Mouse (Mus musculus) frontal cortex, adult 2 months (tissue): ENCODE measurements around the gene St6gal1. TPM values are rescaled to one million over a fixed set of nuclear protein-coding genes. Genes with fewer than 3 reads are reported as not detected.

ENCODE experiments used
- DNase-seq, 2 experiments: peaks; one replicate each; pipeline ENCODE4 v3.0.0; 2022; ENCODE audit warnings: low spot score in 1 of 2; ENCODE audit errors: extremely low spot score in 1 of 2
- polyA plus RNA-seq: library from polyadenylated mRNA; depleted of rRNA; stranded (reverse); fragments of >200 nt; gene quantifications from 2 replicates; pipeline ENCODE4 v1.2.3, GENCODE M21; 2012

St6gal1 gene
- polyA plus RNA-seq, 1 experiment: 19.8 TPM

- DNase-seq: no peak
Measured at GRCm38 (mm10) chr16:23249762-23250161, 25.2 kb downstream of the St6gal1 start.

GRCm38 (mm10) chr16:23250556-23251444, 26.3 kb downstream of the St6gal1 start:
- DNase-seq: no peak

- no peak for DNase-seq
Measured at GRCm38 (mm10) chr16:23251445-23251773, 26.9 kb downstream of the St6gal1 start.

GRCm38 (mm10) chr16:23253620-23254019, 29.1 kb downstream of the St6gal1 start:
- no peak for DNase-seq

- no peak for DNase-seq
Measured at GRCm38 (mm10) chr16:23254062-23254461, 29.5 kb downstream of the St6gal1 start.

- no peak for DNase-seq
Measured at GRCm38 (mm10) chr16:23256638-23257037, 32.1 kb downstream of the St6gal1 start.

GRCm38 (mm10) chr16:23258429-23258822, 33.9 kb downstream of the St6gal1 start:
- no peak for DNase-seq

- no peak for DNase-seq
Measured at GRCm38 (mm10) chr16:23258823-23259457, 34.4 kb downstream of the St6gal1 start.

GRCm38 (mm10) chr16:23259580-23259979, 35.0 kb downstream of the St6gal1 start:
- no peak for DNase-seq

GRCm38 (mm10) chr16:23262131-23262768, 37.7 kb downstream of the St6gal1 start:
- no peak for DNase-seq

GRCm38 (mm10) chr16:23262846-23263245, 38.3 kb downstream of the St6gal1 start:
- DNase-seq: no peak

GRCm38 (mm10) chr16:23264999-23265398, 40.5 kb downstream of the St6gal1 start:
- DNase-seq: no peak

GRCm38 (mm10) chr16:23265481-23265880, 40.9 kb downstream of the St6gal1 start:
- DNase-seq: no peak

GRCm38 (mm10) chr16:23266293-23266692, 41.8 kb downstream of the St6gal1 start:
- no peak for DNase-seq

GRCm38 (mm10) chr16:23266896-23267295, 42.4 kb downstream of the St6gal1 start:
- DNase-seq: no peak

GRCm38 (mm10) chr16:23268231-23268630, 43.7 kb downstream of the St6gal1 start:
- DNase-seq: no peak

- no peak for DNase-seq
Measured at GRCm38 (mm10) chr16:23269056-23269983, 44.8 kb downstream of the St6gal1 start.

GRCm38 (mm10) chr16:23269984-23270912, 45.7 kb downstream of the St6gal1 start:
- DNase-seq: peak in 1 of 2 experiments; percentile 59

- no peak for DNase-seq
Measured at GRCm38 (mm10) chr16:23270913-23271253, 46.3 kb downstream of the St6gal1 start.
